Mouse (Mus musculus) cerebellum, adult 2 months (tissue): ENCODE data around the gene Igflr1.

Experiments
- CTCF ChIP-seq: fragments of 200-500 bp; IDR thresholded peaks from 2 replicates; pipeline ENCODE4 v1.5.1; 2011; ENCODE audit warnings: low read depth, mild to moderate bottlenecking, control low read depth, low read length, moderate library complexity, borderline replicate concordance; ENCODE audit not compliant: insufficient read depth
- POLR2A ChIP-seq: fragments of 200-500 bp; IDR thresholded peaks from 2 replicates; pipeline ENCODE4 v1.6.1; 2011; ENCODE audit warnings: low read length, control low read depth, borderline replicate concordance; ENCODE audit not compliant: insufficient read depth

GRCm38 (mm10) chr7:30549880-30550279, 15.3 kb upstream of the Igflr1 start:
- TF ChIP-seq CTCF: no peak
- no peak for TF ChIP-seq POLR2A
